Mouse (Mus musculus): ENCODE measurements at regions not wholly inside any gene's neighbourhood (a gene's known extent, or its start where the extent isn't known, plus 50 kb on each side); places are given as distances from the start of the nearest gene placed in this dataset.
A peak's percentile ranks its signal among the peaks of the same experiment; 100 is the strongest.
"Not testable (repeated sequence)": the region's sequence is repeated elsewhere in the genome, so short reads cannot be mapped to it uniquely, and the experiment has no call there.

DNA sequence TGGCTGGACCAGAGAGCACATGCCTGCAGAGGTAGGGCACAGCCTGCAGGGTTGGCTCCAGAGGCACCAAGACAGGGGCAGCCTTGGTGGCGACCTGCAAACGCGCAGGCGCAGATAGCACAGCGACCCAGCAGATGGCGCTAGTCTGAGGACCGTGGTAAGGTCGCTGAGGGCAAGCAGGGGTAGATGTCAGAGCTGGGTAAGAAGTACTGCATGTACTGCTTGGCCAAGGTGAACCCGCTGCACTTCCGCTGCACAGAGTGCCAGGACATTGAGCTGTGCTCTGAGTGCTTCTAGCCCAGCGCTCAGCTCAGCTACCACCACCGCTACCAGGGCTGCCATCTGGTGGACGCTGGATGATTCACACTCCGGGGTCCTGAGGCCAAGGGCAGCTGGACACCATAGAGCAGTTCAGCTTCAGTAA is 68.3 kb downstream of the Hsp90b1 start:
- peak; percentile 88 for ATAC-seq (replicated peaks; ENCODE audit: insufficient number of reproducible peaks, low FRiP score, low TSS enrichment, poor library complexity, severe bottlenecking)

DNA sequence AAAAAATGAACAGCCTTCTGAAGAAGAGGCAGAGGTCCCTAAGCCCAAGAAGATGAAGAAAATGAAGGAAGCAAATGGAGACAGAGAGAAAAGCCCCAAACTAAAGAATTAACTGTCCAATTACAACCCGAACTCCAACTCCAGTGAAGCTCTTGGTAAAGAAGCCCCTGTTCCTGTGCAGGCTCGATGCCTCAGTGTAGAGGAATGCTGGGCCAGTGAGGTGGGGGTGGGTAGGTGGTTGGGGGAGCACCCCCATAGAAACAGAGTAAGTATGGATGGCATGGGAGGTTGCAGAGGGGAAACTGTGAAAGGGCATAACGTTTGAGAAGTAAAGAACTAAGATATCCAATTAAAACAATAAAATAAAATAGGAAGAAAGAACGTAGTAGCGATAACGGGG is 68.8 kb downstream of the Hsp90b1 start:
- ATAC-seq (replicated peaks; ENCODE audit: insufficient number of reproducible peaks, low FRiP score, low TSS enrichment, poor library complexity, severe bottlenecking) = not testable (repeated sequence)

DNA sequence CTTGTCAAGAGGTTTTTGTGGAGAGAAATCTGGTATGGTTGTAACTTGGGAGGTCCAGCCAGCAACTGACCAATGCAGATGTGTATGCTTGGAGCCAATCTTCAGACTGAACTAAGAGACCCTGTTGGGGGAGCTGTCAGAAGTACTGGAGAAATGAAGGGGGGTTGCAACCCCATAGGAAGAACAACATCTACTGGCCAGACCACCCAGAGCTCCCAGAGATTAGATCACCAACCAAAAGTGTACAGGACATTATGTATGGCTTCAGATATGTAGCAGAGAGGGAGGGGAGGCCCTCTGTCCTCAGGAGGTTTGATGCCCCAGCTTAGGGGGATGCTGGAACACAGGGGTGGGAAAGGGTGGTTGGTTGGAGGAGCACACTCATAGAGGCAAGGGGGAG is 78.6 kb downstream of the Hsp90b1 start:
- ATAC-seq (replicated peaks; ENCODE audit: insufficient number of reproducible peaks, low FRiP score, low TSS enrichment, poor library complexity, severe bottlenecking) = not testable (repeated sequence)

- not testable (repeated sequence) for ATAC-seq (replicated peaks; ENCODE audit: insufficient number of reproducible peaks, low FRiP score, low TSS enrichment, poor library complexity, severe bottlenecking)
Observed at GRCm38 (mm10) chr10:86617958-86618664, 87.2 kb downstream of the Hsp90b1 start.

DNA sequence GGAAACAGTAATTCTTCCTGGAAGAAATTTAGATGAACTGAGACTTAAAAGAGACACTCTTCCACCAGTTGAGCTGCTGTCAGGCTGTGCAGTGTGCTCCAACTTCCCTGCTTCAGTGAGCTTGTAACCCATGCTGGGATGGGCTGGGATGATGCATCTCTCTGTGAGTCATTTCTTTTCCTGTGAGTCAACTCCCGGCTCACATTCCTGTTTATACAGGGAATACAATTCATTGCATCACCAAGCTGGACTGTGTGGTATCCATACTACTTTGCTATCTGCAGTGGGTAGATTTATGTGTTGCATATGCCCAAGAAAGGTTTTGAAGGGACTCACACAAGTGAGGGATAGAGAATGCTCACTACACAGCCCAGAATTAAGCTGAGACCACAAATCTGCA is 93.0 kb downstream of the Hsp90b1 start:
- not testable (repeated sequence) for ATAC-seq (replicated peaks; ENCODE audit: insufficient number of reproducible peaks, low FRiP score, low TSS enrichment, poor library complexity, severe bottlenecking)

DNA sequence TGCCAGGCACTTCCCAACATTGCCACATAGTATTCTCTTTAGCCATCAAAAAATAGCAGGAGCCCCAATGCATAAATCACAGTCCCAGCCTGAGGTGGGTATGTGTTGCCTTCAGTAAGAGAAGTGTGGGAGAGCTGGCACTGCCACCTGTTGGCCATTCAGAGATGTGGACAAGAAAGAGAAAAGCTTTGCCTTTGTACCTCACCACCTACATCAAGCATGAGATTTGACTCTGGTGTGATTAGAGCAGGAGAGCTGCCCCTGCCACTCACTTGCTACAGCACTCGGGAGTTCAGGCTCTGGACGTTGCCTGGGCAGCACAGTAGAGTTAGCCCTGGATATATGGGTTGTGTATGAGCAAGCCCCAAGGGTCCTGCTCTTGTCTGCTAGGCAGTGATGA is 95.3 kb downstream of the Hsp90b1 start:
- not testable (repeated sequence) for ATAC-seq (replicated peaks; ENCODE audit: insufficient number of reproducible peaks, low FRiP score, low TSS enrichment, poor library complexity, severe bottlenecking)

DNA sequence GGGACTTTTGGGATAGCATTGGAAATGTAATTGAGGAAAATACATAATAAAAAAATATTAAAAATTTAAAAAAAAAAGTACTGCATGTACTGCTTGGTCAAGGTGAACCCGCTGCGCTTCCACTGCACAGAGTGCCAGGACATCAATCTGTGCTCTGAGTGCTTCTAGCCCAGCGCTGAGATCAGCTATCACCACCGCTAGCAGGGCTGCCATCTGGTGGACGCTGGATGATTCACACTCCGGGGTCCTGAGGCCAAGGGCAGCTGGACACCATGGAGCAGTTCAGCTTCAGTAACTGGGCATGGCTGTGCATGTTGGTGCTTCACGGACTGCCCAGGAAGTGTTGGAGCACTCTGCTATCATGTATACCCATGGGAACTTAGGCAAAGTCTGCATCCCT is 102.1 kb upstream of the Syn3 start:
- ATAC-seq (replicated peaks; ENCODE audit: insufficient number of reproducible peaks, low FRiP score, low TSS enrichment, poor library complexity, severe bottlenecking) = not testable (repeated sequence)

DNA sequence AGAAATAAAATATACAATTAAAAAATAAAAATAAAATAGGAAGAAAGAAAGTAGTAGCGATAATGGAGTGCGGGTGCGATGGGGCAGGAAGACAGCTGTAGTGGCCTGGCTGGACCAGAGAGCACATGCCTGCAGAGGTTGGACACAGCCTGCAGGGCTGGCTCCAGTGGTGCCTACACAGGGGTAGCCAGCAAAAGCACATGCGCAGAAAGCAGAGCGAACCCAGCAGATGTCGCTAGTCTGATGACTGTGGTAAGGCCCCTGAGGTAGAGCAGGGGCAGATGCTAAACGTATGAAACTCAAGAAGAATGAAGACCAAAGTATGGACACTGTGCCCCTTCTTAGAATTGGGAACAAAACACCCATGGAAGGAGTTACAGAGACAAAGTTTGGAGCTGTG is 101.3 kb upstream of the Syn3 start:
- ATAC-seq (replicated peaks; ENCODE audit: insufficient number of reproducible peaks, low FRiP score, low TSS enrichment, poor library complexity, severe bottlenecking) = not testable (repeated sequence)

DNA sequence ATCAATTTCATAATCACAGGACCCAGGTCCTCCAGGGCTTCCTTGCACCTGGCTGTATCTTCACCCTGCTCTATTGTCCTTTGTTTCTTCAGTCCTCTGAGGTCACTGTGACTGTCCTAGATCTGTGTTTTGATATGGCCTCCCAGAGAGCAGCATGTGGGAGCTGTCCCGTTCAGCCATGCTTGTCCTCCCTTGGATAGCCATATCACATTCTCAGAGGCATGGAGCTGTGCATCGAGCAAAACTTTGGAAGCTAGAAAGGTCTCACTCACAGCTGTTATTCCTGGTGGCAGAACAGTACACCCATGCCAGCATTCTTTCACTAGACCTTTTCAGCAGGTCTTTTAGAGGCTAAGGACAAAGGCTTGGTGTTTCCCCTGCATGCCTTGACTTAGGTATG is 91.5 kb upstream of the Syn3 start:
- ATAC-seq (replicated peaks; ENCODE audit: insufficient number of reproducible peaks, low FRiP score, low TSS enrichment, poor library complexity, severe bottlenecking) = not testable (repeated sequence)

DNA sequence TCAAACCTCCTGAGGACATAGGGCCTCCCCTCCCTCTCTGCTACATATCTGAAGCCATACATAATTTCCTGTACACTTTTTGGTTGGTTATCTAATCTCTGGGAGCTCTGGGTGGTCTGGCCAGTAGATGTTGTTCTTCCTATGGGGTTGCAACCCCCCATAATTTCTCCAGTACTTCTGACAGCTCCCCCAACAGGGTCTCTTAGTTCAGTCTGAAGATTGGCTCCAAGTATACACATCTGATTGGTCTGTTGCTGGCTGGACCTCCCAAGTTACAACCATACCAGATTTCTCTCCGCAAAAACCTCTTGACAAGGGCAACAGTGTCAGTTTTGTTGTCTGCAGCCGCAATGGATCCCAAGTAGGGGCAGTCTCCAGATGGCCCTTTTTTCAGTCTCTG is 68.2 kb upstream of the Syn3 start:
- not testable (repeated sequence) for ATAC-seq (replicated peaks; ENCODE audit: insufficient number of reproducible peaks, low FRiP score, low TSS enrichment, poor library complexity, severe bottlenecking)

- no peak for ATAC-seq (replicated peaks; ENCODE audit: insufficient number of reproducible peaks, low FRiP score, low TSS enrichment, poor library complexity, severe bottlenecking)
Observed at GRCm38 (mm10) chr10:86555843-86556242, 57.1 kb upstream of the Syn3 start.
